Mouse (Mus musculus) induced T-regulatory cell, adult 2 months (primary cell): ENCODE measurements around the gene Prss53.

Source experiments
- DNase-seq: peaks from one replicate; pipeline ENCODE4 v3.0.0-alpha.2; 2012; ENCODE audit warnings: low read depth

The Prss53 gene

DNA sequence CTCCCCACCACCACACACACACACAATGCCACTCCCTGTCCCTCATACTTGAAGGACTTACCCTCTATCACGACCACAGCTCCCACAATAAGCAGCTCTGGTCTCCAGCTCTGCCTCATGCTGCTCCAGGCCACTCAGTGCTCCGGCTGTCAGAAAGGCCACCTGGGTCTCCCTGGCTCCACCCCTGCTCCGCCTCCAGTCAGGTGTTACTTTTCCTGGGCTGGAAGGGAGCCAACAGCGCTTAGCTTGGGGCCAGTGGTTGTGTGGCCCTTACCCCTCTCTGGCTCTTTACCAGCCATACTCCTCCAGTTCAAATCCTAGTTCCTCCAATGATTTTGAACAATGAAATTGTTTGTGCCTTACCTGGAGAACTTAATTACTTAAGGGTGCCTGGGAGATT is at the start of gene Prss53:
Gene Prss53 (minus strand): TSS at position 173 of the 400 bp plus-strand sequence.
- no peak for DNase-seq

DNA sequence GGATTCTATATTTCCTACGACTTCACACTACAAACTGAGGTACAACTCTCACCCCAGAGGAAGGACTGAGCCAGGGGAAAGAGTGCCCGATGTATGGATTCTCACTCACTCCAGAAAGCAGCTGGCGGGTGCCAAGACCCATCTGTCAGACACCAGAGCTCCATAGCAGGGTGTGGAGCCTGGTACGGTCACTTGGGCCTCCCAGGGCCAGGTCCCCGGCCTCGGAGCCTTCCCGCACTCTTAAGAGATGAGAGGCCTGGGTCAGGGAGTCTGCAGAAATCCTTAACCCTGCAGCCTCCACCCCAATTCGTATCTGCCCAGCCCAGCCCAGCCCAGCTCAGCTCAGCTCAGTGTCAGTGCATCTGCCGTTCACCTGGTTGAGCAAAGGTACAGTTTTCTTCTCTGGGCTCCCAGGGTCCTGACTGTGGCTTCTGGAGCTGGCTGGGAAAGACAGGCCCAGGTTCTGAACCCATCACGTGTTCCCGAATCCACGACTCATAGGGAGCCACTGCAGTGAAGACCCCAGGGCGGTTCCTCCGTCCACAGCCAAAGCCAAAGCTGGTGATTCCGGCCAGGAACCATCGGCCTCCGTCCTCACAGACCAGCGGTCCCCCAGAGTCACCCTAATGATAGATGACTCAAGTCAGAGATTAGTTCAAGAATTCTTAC is 45.6 kb upstream of the Prss53 start:
- DNase-seq: peak; percentile 27

DNA sequence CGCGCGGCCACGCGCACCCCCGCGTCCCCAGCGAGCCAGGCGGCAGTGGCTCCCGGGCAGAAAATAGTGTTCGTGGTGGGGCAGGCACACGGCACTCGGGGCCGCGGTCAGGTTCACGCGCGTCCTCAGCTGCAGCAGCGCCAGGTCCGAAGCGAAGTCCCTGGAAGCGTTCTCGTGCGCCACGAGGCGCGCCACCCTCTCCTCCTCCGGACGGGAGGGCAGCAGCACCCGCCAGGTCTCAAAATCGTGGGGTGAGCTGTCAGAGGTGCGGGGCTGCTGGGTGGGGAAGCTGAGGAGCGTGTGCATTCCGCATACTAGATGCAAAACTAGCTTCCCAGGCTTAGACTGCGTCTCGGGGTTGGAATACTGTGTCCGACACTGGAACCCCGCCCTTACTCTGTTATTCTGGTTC is 45.0 kb upstream of the Prss53 start:
- DNase-seq: no peak

DNA sequence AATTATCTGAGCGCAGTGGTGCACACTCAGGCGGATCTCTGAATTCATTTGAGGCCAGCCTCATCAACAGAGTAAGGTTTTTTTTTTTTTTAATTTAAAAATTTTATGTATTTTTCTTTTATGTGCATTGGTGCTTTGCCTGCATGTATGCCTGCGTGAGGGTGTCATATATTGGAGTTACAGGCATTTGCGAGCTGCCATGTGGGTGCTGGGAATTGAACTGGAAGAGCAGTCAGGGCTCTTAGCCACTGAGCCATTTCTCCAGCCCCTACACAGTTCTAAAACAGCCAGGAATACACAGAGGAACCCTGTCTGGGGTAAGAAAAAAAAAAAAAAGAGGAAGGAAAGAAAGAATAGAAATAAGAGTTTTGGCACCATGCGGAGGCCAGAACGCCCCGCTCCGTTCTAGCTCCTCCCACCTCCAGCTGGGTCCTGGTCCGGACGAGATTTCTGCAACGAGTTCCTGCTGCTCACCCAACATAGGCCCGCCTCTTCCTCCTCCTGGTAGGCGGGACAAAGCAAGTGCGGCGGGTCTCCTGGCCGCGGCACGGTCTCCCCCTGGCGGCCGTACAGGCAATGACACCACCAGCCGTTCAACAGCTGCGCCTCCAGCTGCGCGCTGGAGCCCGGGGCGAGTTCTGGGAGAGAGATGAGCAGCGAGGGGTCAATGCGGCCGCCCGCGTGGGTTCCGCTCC is 44.4 kb upstream of the Prss53 start:
- peak; percentile 96 for DNase-seq

DNA sequence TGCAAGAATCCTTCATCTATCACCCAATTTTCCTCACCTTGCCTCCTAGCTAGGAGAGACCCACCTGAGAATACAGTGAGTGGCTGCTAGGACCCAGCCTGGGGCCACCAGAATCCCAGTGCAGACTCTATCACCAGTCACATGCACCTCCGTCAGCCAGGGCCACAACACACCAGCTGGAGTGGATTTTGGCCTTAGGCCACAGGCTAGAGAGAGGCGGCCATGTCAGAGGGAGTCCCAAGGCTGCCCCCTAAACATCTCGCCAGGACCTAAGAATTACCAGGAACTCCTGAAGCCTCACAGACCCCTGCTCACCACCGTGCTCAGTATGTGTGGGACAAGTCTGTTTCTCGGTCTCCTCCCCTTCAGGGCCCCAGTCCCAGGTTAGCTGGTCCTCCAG is 43.3 kb upstream of the Prss53 start:
- no peak for DNase-seq

DNA sequence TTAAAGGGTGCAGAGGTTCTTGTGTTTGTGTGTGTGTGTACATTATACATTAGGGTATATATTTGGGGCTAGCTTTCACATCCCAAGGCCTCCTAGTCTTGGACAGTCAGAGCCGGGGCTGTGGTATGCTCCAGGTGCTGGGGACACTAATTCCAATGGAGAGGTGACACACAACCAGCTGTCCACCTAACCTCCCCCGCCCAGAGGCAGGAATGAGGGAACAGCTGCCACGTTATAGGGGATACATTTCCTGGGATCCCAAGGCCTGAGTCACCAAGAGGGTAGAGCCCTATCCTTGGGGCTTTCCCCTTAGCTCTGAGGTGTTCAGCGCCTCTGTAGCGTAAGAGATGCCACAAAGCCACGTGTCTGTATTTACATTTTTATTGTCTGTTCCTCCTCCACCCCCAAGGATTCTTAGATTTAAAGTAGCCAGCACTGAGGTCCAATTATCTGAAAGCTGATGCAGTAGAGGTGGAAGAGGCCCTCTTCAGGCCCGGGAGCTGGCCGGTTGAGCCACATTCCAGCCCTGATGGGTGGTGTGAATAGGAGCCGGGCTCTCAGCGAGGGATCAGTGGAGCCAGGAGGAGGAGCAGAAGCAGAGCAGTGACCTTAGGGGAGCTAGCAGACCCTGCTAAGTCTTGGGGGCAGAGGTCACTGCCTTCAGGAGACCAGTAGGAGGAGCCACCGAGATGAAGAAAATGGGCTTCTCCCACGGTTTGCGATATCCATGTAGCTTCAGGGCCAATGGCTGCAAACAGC is 41.7 kb upstream of the Prss53 start:
- DNase-seq: peak; percentile 40

DNA sequence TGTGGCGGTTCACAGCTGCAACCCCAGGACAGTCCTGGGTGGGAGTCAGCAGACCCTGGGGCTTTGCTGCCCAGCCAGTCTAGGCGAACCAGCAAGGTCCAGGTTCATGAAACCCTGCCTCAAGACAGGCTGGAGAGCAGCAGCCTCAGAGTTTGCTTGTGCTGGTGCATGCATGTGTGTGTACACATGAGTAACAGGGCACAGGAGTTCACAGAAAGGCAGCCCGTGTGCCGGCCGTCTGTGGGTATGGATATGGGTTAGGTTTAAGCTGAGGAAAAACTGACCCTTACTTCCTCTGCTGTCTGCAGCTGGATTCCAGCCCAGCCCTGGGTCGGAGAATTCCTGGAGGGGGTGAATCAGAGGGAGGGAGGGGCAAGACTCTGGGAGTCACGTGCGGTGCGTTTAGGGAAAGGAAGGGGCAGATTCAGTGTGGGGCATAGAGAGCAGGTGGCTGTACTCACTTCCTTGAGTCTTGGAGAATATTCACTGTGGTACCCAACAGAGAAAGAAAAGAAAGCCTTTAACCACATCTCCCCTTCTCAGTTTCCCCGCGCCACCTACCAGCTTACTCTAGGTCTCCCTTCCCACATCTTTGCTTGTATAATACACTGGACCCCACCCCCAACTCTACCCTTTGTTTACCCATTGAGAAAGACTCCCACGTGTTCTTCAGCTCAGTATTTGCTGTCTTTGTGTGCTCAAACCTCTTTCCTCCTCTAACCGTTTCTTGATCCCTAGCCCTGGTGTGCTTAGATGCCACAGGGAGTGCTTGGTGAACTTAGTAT is 40.8 kb upstream of the Prss53 start:
- no peak for DNase-seq

DNA sequence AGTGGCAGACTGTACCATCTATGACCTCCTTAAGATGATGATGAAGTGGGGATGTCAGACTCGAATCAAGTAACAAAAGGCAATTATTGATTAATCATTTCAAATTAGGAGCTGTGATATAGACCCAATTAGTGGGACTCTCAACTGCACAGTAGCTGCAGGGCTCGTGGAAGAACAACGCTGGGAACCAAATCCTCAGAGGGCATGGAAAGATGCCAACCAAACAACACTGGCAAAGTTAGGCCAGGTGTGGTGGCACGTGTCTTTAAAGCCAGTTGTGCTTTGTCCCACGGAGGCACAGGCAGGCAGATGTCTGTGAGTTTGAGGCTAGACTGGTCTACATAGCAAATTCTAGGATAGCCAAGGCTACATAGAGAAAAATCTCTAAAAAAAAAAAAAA is 39.9 kb upstream of the Prss53 start:
- no peak for DNase-seq

DNA sequence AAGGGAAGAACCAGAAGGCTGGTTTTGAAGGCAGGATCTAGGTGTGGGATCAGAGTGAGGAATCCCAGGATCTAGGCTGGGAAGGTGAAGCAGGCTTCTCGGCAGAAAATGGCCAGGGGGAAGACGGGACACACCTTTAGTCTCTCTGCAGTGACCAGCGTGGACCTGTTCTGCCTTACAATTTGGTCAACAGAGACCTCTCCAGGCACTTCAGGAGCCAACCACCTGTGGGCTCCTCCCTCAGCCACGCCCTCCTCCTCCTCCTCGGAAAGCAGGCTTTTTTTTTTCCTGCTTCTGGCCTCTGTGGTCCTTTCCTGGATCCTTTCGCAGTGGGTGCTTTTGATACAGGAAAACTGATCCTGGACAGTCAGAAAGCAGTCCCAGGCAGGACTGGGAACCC is 39.2 kb upstream of the Prss53 start, which contains the start of gene Prss8:
Gene Prss8 (minus strand): TSS at position 182 of the 400 bp plus-strand sequence.
- no peak for DNase-seq

DNA sequence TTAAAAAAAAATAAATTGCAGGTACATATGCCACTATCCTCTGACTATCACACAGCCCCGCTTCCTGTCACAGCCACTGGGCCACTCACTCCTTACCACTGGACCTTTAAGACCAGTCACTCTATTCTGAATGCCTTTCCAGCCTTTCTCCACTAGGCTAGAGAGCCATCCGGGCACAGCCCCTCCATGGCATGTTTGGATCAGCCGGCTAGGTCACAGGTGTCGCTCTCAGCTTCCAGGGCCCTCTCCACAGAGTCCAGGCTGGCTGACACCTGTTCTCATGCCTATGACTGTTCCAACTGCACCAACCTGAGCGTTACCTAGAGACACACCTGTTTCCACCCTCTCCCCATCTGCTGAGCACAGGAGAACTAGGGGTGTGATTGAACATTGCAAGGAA is 37.8 kb upstream of the Prss53 start:
- DNase-seq: no peak

DNA sequence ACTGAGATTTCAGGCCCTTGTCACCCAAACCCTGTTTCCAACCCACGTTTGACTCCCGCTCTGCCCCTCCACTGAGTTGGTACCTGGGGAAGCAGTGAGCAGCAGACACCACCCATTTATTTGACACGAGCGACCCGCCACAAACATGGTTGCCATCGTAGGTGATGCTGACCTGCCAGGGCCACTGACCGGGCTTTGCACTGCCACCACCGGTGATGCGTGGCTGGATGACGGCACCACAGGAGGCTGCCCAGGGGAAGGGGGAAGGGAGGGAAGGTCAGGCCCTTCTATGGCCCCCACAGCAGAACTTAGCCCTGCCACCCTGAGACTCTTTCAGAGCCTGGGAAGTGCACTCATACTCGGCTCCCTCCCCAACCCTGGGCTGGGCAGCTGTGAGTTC is 37.0 kb upstream of the Prss53 start:
- DNase-seq: no peak

DNA sequence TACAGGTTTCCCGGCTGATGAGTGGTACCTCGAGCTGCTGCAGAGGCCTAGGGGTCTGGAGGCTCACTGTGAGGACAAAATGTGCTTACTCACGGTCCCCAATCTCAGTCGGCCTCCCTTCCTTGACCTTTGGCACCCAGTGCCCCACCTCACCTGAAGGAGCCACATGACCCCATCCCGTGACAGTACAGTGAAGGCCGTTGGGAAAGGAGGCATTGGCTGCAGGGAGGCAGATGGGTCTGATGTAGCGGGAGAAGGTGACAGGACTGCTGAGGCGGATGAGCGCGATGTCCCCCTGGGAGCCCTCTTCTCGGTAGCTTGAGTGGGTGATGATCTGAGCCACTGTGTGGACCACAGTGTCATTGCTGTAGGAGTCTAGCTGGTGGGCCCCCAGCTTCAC is 36.1 kb upstream of the Prss53 start:
- DNase-seq: no peak

DNA sequence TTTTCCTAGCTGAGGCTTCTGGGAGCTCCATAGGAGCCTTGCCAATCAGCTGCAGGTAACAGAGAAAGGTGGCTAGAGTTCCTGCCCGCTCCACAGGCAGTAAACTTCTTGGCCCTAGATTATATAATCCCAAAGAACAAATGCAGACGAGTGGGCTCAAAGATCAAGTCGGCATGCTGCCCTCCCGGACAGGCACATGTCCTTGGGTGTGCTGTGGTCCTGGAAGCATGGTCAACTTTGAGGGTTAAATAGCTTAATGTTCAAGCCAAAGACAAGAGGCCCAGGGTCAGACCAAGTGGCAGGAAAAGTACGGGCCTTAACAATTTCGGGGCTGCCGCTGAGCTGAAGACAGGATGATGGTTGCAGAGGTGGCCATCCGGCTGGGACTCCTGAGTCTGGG is 35.3 kb upstream of the Prss53 start:
- DNase-seq: no peak

DNA sequence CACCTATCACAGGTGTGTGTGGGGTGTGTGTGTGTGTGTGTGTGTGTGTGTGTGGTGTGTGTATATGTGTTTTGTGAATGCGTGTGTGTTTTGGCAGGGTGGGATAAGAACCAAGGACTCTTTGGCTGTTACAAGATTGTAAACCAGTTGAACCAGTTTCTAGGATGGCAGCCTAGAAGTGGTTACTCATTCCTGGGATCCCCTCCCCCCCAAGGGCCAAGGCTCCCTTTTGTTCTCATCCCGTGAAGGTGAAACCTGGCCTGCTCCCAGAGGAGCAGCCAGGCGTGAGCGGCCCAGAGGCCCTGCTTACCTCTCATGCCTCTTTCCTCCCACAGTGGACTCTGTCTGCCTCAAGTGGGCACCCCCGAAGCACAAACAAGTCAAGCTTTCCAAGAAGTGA is 34.5 kb upstream of the Prss53 start:
- DNase-seq: no peak

DNA sequence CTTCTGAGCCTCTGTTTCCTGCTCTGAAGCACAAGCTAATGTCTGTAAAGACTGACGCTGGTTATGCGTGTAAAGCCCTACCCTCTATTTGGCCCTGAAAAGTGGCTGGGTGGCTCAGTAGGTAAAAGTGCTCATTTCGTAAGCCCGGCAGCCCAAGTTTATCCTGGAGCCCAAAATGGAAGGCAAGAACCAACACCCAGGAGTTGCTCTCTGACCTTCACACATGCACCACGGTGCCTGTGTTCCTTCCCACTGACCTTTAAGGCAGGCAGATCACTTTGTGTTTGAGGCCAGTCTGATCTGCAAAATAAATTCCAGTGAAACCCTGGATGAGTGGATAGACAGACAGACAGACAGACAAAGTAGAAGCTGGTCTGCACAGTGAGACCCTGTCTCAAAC is 32.9 kb upstream of the Prss53 start:
- DNase-seq: no peak

DNA sequence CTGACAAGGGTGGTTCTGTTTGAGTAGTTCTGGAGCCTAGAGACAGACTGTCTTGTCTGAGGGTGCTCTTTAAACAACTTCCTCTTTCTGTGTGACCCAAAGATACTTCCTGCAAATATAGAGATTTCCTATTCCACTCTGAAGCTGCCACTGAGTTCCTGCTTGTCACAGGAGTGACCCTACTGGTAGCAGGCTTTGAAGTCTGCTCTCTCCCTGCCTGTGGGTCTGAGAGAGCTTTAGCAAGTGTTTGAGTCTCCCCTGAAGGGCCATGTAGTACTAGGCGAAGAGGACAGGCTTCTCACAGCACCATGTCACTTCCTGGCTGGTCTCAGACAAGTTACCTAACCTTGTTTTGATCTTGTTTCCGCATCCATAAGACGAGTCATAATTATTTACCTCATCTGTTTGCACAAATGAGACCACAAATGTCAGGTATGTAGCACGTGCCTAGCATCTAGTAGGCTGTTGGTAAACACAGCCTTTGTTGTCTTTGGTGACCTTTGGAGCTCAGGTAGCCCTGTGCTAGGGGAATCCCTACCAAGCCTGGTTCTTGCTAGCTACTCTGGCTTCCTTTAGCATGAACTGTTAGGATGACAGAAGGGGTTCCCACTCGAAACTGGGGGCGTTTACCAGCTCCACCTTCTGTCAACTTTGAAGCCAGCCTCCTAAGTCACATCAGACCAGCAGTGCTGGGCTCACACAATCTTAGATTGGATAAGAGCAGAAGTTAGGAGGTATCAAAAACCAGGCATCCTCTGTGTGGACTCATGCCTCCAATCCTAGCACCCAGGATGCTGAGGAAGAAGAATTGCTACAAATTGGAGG is 31.9 kb upstream of the Prss53 start:
- DNase-seq: peak; percentile 83

DNA sequence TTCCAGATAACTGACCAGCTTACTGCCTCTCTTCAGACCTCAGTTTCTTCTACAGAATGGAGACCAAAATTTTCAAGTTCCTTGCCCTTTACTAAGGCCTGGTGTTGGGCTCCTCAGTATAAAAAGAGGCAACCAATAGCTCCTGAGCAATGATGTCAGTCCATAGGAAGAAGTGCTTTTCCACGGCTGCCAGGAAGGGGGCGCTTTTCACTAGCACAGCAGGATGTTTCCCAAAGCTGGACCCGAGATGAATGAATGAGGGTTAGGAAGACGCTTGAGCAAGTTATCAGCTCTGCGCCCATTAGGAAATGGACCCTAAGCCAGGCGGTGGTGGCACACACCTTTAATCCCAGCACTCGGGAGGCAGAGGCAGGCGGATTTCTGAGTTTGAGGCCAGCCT is 30.7 kb upstream of the Prss53 start:
- peak; percentile 44 for DNase-seq

DNA sequence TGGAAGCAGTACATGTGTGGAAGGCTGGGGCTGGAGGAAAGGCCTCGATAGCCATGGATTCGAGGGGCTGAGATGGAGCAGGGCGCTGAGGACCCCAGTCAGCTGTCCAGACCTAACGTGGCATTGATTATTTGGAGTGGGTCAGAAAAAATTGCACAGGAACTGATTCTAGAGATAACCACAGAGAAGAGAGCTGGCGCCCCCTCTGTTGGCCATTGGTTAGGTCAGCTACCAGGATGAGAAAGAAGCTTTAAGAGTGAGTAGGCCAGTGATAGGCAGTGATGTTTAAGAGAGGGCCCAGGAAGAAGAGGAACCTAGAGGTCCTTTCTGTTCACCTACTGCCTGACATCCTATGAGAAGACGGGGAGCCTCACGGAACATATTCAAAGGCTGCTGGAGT is 28.5 kb upstream of the Prss53 start:
- peak; percentile 61 for DNase-seq

DNA sequence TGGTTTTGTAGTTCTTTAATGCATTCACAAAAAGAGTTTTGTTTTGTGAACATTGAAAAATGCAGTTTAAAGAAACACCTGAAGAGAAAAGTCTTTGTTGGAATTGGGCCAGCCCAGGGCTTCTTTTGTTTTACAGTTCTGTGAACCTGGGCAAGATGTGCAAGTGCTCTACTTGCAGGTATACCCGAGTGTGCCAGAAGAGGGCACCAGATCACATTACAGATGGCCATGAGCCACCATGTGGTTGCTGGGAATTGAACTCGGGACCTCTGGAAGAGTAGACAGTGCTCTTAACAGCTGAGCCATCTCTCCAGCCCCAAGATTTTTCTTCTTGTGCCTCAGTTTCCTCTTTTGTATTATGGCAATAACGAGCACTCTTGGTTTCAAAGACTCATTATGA is 27.4 kb upstream of the Prss53 start:
- peak; percentile 85 for DNase-seq

DNA sequence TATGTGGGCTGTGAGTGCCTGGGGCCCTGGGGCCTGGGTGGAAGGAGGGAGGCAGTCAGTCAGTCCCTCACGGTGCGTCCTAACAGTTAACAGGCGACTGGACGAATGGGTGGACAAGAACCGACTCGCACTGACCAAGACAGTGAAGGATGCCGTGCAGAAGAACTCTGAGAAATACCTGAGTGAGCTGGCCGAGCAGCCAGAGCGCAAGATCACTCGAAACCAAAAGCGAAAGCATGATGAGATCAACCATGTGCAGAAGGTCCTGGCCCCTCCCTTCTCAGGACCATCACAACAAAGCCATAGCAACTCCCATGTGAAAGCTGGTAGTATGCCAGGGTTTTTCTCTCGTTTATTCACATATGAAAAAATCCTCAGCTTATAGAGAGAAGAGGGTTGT is 24.5 kb upstream of the Prss53 start:
- peak; percentile 74 for DNase-seq

DNA sequence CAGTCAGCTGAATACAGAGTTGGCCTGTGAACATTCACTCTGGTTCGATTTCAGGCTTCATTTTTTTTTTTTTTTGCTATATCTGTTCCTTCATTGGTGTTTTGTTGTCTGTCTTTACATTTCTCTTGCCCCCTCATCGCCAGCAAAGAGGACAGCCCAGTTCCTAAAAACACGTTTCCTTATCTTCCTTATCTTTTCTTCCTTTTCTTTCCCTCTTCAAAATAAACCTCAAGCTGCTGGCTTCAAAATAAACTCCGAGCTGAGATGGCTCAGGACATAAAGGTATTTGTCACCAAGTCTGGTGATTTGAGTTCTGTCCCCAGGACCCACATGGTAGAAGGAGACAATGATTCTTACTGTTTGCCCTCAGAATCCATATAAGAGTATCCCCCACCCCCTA is 22.2 kb upstream of the Prss53 start:
- no peak for DNase-seq
